Mouse (Mus musculus): Measurements from ENCODE around the gene Ier5l. TPM values are rescaled to one million over a fixed set of nuclear protein-coding genes. Genes with fewer than 3 reads are reported as not detected.
A peak's percentile ranks its signal among the peaks of the same experiment; 100 is the strongest.

Ier5l gene
- polyA plus RNA-seq, 1 experiment from 2014 or later = 3.5 TPM

DNA sequence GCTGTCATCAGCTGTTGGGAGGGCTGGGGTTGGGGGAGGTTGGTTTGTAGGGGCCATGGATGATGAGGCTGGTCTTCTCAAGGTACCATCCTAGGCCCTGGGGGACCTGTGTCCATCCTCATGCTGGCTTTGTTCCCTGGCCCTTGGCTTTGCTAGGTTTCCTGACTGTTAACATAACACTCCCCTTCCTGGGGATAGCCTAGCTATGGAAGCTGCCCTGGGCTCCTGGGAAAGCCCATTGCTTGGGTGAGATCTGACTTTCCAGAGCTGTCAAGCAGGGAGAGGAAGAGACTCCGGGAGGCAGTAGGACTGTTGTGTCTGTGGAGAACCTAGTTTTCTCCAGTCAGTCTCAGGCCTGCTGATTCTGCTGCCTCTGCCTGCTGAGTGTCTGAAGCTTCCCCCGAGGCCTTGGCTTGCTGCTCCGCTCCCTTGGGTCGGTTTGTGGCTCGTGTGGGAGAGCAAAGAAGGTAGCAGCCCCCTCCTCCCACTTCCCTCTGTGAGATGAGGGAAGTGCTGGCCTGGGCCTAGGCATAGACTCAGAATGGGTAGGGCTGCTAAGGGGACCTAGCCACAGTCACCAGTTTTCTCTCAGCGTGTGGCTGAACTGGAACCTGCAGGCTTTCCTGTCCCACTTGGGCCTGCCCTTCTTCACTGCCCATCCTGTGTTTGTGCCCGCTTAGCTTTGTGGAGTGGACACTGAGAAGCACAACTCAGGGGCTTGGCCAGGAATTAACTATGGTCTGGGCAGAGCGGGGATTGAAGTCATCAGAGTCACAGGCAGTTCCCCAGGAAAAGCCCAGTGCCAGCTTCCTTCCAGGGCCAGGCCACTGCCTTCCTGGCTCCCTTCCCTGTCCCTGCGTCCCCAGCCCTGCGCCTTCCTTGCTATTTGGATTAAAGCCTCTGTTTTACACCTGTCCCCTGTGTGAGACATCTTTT is 26.9 kb downstream of the Ier5l start:
- no peak overlapping the region for H3K9ac ChIP-seq
- H3K36me3 ChIP-seq = peaks cover 83% of the 10 kb centered on the region
- no peak for ATAC-seq (replicated peaks; ENCODE audit: low FRiP score)
- peaks cover 50% of the 10 kb centered on the region for H3K4me1 ChIP-seq
- 74% methylated on average over 10 of the region's 10 CpGs for WGBS
- H3K9me3 ChIP-seq (replicated peaks) = 0 out of 2 replicates have a peak, but pooled peaks cover 5% of the 10 kb centered on the region
- H3K27ac ChIP-seq = peak overlapping the region; percentile 100
- H3K4me3 ChIP-seq (replicated peaks) = no peak overlapping the region
- H3K4me2 ChIP-seq = no peak overlapping the region
- no peaks in the 10 kb centered on the region for H3K27me3 ChIP-seq

DNA sequence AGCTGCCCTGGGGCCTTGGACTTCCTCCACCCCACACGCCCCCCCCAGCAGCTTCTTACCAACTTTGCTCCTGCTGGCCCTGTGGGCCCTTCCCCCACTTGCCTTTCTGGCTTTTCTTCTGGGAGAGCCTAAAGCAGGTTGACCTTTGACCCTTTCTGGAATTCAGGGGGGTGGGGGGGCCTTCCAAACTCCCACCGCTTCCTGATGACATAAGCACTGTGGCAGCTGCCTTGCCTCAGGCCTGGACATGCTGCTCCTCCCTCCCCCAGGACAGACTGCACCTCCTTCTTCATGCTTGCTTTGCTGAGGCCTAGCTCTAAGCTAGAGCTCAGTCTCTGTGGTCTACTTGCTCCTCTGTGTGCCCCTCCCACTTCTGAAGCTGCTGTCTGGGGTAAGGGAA is 28.7 kb downstream of the Ier5l start:
- H3K27ac ChIP-seq = peak overlapping the region; percentile 100
- H3K9me3 ChIP-seq (replicated peaks) = 0 out of 2 replicates have a peak, but pooled peaks cover 4% of the 10 kb centered on the region
- peaks cover 70% of the 10 kb centered on the region for H3K36me3 ChIP-seq
- peak; percentile 66 for ATAC-seq (replicated peaks; ENCODE audit: low FRiP score)
- H3K4me1 ChIP-seq = peaks cover 68% of the 10 kb centered on the region
- WGBS = 32% methylated on average over 2 of the region's 2 CpGs
- H3K27me3 ChIP-seq = no peaks in the 10 kb centered on the region
- H3K4me2 ChIP-seq = peak overlapping the region; percentile 40; the same call in 1 of the 2 replicates
- 0 out of 2 replicates have a peak overlapping the region, but pooled peaks have one; percentile 29 for H3K9ac ChIP-seq
- no peak overlapping the region for H3K4me3 ChIP-seq (replicated peaks)

- no peak overlapping the region for H3K4me3 ChIP-seq (replicated peaks)
- peaks cover 70% of the 10 kb centered on the region for H3K36me3 ChIP-seq
- ATAC-seq (replicated peaks; ENCODE audit: low FRiP score) = no peak
- H3K4me1 ChIP-seq = peaks cover 77% of the 10 kb centered on the region
- peak overlapping the region; percentile 100 for H3K27ac ChIP-seq
- no peaks in the 10 kb centered on the region for H3K9me3 ChIP-seq (replicated peaks)
- H3K27me3 ChIP-seq = no peaks in the 10 kb centered on the region
- 0 out of 2 replicates have a peak overlapping the region, but pooled peaks have one; percentile 7 for H3K4me2 ChIP-seq
- H3K9ac ChIP-seq = 0 out of 2 replicates have a peak overlapping the region, but pooled peaks have one; percentile 4
These were observed 29.6 kb downstream of the Ier5l start for GRCm38 (mm10) chr2:30444450-30444849.

DNA sequence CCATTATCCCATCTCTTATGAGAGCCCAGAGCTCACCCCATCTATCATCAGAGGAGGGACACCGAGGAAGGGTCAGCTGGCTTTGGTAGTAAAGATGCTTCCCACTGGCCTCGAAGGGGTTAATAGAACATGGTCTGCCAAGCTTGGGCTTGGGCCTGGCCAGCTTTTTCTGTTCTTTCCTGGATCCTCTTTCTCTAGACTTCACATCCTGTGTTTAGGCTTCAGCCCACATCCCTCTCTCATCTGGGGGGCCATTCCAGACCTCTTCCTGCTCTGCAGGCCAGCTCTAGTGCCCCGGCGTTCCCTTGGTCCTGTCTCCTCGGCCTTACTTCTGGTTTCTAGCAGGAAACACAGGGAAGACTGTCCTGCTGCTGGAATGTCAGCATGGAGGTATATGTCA is 30.0 kb downstream of the Ier5l start:
- ATAC-seq (replicated peaks; ENCODE audit: low FRiP score) = no peak
- Histone ChIP-seq H3K9me3 (replicated peaks) (no peaks in the 10 kb centered on the region), H3K4me1 (peaks cover 81% of the 10 kb centered on the region), H3K4me3 (replicated peaks) (no peak overlapping the region), H3K27ac (peak overlapping the region; percentile 100), H3K27me3 (no peaks in the 10 kb centered on the region), H3K36me3 (peaks cover 70% of the 10 kb centered on the region), H3K9ac (0 out of 2 replicates have a peak overlapping the region, but pooled peaks have one; percentile 4), H3K4me2 (0 out of 2 replicates have a peak overlapping the region, but pooled peaks have one; percentile 7)
- 65% methylated on average over 5 of the region's 5 CpGs for WGBS

- H3K4me1 ChIP-seq = peaks cover 79% of the 10 kb centered on the region
- H3K9me3 ChIP-seq (replicated peaks) = no peaks in the 10 kb centered on the region
- H3K36me3 ChIP-seq = peaks cover 70% of the 10 kb centered on the region
- peak overlapping the region; percentile 30; the same call in 1 of the 2 replicates for H3K4me3 ChIP-seq (replicated peaks)
- no peak for ATAC-seq (replicated peaks; ENCODE audit: low FRiP score)
- peak overlapping the region; percentile 60 for H3K4me2 ChIP-seq
- H3K27me3 ChIP-seq = no peaks in the 10 kb centered on the region
- H3K27ac ChIP-seq = peak overlapping the region; percentile 100
- H3K9ac ChIP-seq = no peak overlapping the region
- 46% methylated on average over 4 of the region's 4 CpGs for WGBS
These were observed 30.7 kb downstream of the Ier5l start for GRCm38 (mm10) chr2:30443281-30443680.

DNA sequence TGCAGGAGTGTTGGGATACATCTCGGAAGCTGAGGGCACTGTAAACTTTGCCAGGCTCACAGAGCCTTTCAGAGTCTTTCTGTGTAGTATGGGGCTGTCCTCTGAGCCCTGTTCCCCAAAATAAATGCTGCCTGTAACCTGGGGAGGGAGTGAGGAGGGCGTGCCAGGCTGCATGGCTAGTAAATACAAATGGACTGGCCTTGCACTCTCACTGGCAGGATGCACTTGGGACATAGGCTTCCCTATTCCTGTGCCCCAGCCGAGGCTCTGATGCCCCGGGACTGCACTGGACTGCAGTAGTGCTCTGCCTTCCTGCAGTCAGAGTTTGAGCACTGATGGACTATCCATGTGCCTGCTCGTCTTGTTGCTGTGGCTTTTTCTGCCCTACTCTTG is 31.5 kb downstream of the Ier5l start:
- Histone ChIP-seq H3K4me2 (peak overlapping the region; percentile 60), H3K9me3 (replicated peaks) (no peaks in the 10 kb centered on the region), H3K36me3 (peaks cover 71% of the 10 kb centered on the region), H3K27ac (peak overlapping the region; percentile 100), H3K27me3 (no peaks in the 10 kb centered on the region), H3K4me1 (peaks cover 77% of the 10 kb centered on the region), H3K4me3 (replicated peaks) (peak overlapping the region; percentile 30), H3K9ac (peak overlapping the region; percentile 50)
- WGBS = 31% methylated on average over 5 of the region's 5 CpGs
- ATAC-seq (replicated peaks; ENCODE audit: low FRiP score) = no peak

GRCm38 (mm10) chr2:30441518-30442497 is 32.2 kb downstream of the Ier5l start:
- H3K36me3 ChIP-seq = peaks cover 71% of the 10 kb centered on the region

GRCm38 (mm10) chr2:30440701-30441517 is 33.1 kb downstream of the Ier5l start:
- peak overlapping the region; percentile 100 for H3K27ac ChIP-seq
- H3K36me3 ChIP-seq = peaks cover 66% of the 10 kb centered on the region
- no peaks in the 10 kb centered on the region for H3K27me3 ChIP-seq
- peak overlapping the region; percentile 60 for H3K4me2 ChIP-seq
- peaks cover 73% of the 10 kb centered on the region for H3K4me1 ChIP-seq
- ATAC-seq (replicated peaks; ENCODE audit: low FRiP score) = peak; percentile 40
- no peaks in the 10 kb centered on the region for H3K9me3 ChIP-seq (replicated peaks)
- peak overlapping the region; percentile 45 for H3K9ac ChIP-seq
- 5% methylated on average over 12 of the region's 12 CpGs for WGBS
- peak overlapping the region; percentile 16 for H3K4me3 ChIP-seq (replicated peaks)

More at GRCm38 (mm10) chr2:30441518-30442497, 32.2 kb downstream of the Ier5l start:
- H3K9me3 ChIP-seq (replicated peaks) = no peaks in the 10 kb centered on the region
- 3% methylated on average over 15 of the region's 15 CpGs for WGBS
- H3K4me1 ChIP-seq = peaks cover 77% of the 10 kb centered on the region
- H3K4me2 ChIP-seq = peak overlapping the region; percentile 60
- no peaks in the 10 kb centered on the region for H3K27me3 ChIP-seq
- peak; percentile 75 for ATAC-seq (replicated peaks; ENCODE audit: low FRiP score)
- H3K27ac ChIP-seq = peak overlapping the region; percentile 100
- H3K9ac ChIP-seq = peak overlapping the region; percentile 50
- peak overlapping the region; percentile 30 for H3K4me3 ChIP-seq (replicated peaks)

- H3K27ac ChIP-seq = peak overlapping the region; percentile 100
- no peak overlapping the region for H3K4me2 ChIP-seq
- 46% methylated on average over 3 of the region's 3 CpGs for WGBS
- peaks cover 67% of the 10 kb centered on the region for H3K4me1 ChIP-seq
- ATAC-seq (replicated peaks; ENCODE audit: low FRiP score) = no peak
- H3K27me3 ChIP-seq = no peaks in the 10 kb centered on the region
- H3K4me3 ChIP-seq (replicated peaks) = no peak overlapping the region
- 0 out of 2 replicates have a peak overlapping the region, but pooled peaks have one; percentile 14 for H3K9ac ChIP-seq
- no peaks in the 10 kb centered on the region for H3K9me3 ChIP-seq (replicated peaks)
- H3K36me3 ChIP-seq = peaks cover 61% of the 10 kb centered on the region
These were observed 33.8 kb downstream of the Ier5l start for GRCm38 (mm10) chr2:30440211-30440700.

DNA sequence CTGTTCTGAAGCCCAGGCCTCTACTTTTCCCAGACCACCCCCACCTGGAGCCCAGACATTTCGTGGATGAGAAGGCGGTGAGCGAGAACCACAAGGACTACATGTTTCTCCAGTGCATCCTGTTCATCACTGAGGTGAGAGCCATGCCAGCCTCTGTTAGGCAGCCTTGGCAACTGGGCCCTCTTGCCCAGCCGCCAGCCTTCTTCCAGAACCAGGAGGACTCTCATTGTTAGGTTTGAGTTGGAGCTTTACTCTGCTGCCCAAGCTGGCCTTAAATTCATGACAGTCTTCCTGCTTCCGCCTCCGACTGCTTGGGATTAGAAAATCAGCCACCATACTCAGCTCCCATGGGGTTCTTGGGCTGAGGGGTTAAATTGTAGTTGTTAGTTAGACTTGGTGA is 34.4 kb downstream of the Ier5l start:
- no peak for ATAC-seq (replicated peaks; ENCODE audit: low FRiP score)

More for the DNA sequence above, 34.4 kb downstream of the Ier5l start:
- peaks cover 55% of the 10 kb centered on the region for H3K36me3 ChIP-seq
- no peaks in the 10 kb centered on the region for H3K9me3 ChIP-seq (replicated peaks)
- 0 out of 2 replicates have a peak overlapping the region, but pooled peaks have one; percentile 14 for H3K9ac ChIP-seq
- peak overlapping the region; percentile 100 for H3K27ac ChIP-seq
- H3K4me1 ChIP-seq = peaks cover 63% of the 10 kb centered on the region
- H3K4me3 ChIP-seq (replicated peaks) = no peak overlapping the region
- WGBS = 90% methylated on average over 6 of the region's 6 CpGs
- no peak overlapping the region for H3K4me2 ChIP-seq
- H3K27me3 ChIP-seq = no peaks in the 10 kb centered on the region

All from kidney, embryonic 15.5 days (tissue).